Mouse (Mus musculus) thymus, adult 2 months (tissue): ENCODE measurements around the gene Asap3.

Source experiments
- CTCF ChIP-seq: fragments of 200-500 bp; IDR thresholded peaks from 2 replicates; pipeline ENCODE4 v1.5.1; 2012; ENCODE audit warnings: mild to moderate bottlenecking, control low read depth, low read length, moderate library complexity, borderline replicate concordance; ENCODE audit not compliant: control insufficient read depth, poor library complexity, insufficient read depth; ENCODE audit errors: extremely low read depth
- POLR2A ChIP-seq: fragments of 200-500 bp; IDR thresholded peaks from 2 replicates; pipeline ENCODE4 v1.6.1; 2012; ENCODE audit warnings: mild to moderate bottlenecking, low read length, control low read depth, moderate library complexity; ENCODE audit not compliant: control insufficient read depth, poor library complexity, insufficient read depth; ENCODE audit errors: extremely low read depth

DNA sequence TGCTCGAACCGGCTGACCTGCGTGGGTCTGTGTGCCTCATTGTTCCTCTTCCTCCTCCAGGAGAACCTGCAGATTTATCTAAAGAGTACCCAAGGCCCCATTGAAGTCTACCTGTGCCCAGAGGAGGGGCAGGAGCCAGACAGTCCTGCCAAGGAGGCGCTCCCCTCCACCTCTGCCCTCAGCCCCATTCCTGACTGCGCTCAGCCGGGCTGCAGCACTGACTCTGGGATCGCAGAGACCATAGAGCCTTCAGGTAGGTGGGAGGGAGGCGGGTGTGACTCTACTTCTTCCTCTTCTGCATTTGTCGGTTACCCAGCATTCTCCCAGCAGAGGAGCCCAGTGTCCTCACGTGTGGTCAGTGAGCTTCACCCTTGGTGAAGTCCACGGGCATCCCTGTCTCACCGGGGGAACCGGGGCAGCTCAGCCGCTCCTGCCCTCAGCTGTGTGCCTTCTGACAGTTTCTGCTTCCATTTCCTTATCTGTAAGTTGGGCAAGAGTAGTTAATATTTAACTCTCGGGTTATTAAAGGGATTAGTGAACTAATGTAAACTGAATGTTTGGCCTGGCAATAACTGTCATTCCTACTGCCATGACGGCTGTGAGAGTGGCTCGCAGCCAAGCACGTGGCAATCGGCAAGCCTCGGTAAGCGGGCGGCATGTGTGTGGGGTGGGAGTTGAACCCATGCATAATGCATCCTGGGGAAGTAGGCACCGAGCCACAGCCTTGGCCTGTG, 19.3 kb upstream of the Asap3 start:
- TF ChIP-seq POLR2A (no peak), CTCF (no peak)
